Mouse (Mus musculus) kidney, adult 2 months (tissue): ENCODE measurements at regions not wholly inside any gene's neighbourhood (a gene's known extent, or its start where the extent isn't known, plus 50 kb on each side); places are given as distances from the start of the nearest gene placed in this dataset.

Source experiments
- CTCF ChIP-seq: fragments of 200-500 bp; conservative IDR thresholded peaks from 2 replicates; pipeline ENCODE4 v1.5.1; 2011; ENCODE audit warnings: low read depth, mild to moderate bottlenecking, control low read depth, low read length, moderate library complexity, mixed read lengths; ENCODE audit not compliant: insufficient read depth, insufficient read length
- POLR2A ChIP-seq: fragments of 200-500 bp; IDR thresholded peaks from one replicate; pipeline ENCODE4 v1.6.1; 2011; ENCODE audit warnings: low read depth, low read length, control low read depth

- TF ChIP-seq CTCF (no peak), POLR2A (no peak)
Measured at GRCm38 (mm10) chr6:52425082-52425481, 111.8 kb downstream of the Evx1 start.
